Mouse (Mus musculus): Measurements from ENCODE around the gene Itpkb.

GRCm38 (mm10) chr1:180464357-180464756, 134.1 kb downstream of the Itpkb start:
- no peak for TF ChIP-seq MXI1 (IDR thresholded peaks at IDR 0.05; ENCODE audit: low read depth, low read length)
- no peak for TF ChIP-seq POLR2A (IDR thresholded peaks at IDR 0.05; ENCODE audit: control insufficient read depth in 1 of 2, insufficient read depth in 1 of 2, low read depth in 1 of 2, low read length in 2 of 2, poor library complexity in 1 of 2)
- no peak for TF ChIP-seq CTCF (IDR thresholded peaks at IDR 0.05 in 2 of 3, conservative IDR thresholded peaks at IDR 0.05 in 1 of 3; ENCODE audit: control insufficient read depth in 1 of 3, insufficient read depth in 1 of 3, low read depth in 2 of 3, low read length in 3 of 3, poor library complexity in 1 of 3, severe bottlenecking in 1 of 3)
- no peak for TF ChIP-seq MYB (IDR thresholded peaks at IDR 0.05; ENCODE audit: low read depth, low read length)
- no peak for TF ChIP-seq TBP (IDR thresholded peaks at IDR 0.05; ENCODE audit: low read depth, low read length)
- TF ChIP-seq SIN3A (IDR thresholded peaks at IDR 0.05; ENCODE audit: low read length): no peak
- no peak for TF ChIP-seq GATA1 (IDR thresholded peaks at IDR 0.05; ENCODE audit: low read depth, low read length)
- TF ChIP-seq HCFC1 (IDR thresholded peaks at IDR 0.05; ENCODE audit: low read depth, low read length): no peak
- TF ChIP-seq MAZ (IDR thresholded peaks at IDR 0.05; ENCODE audit: low read depth, low read length): no peak
- no peak for TF ChIP-seq RAD21 (IDR thresholded peaks at IDR 0.05; ENCODE audit: low read depth, low read length)
- TF ChIP-seq BHLHE40 (IDR thresholded peaks at IDR 0.05; ENCODE audit: borderline replicate concordance, low read depth, low read length): no peak
- no peak for TF ChIP-seq ZMIZ1 (IDR thresholded peaks at IDR 0.05; ENCODE audit: low read depth, low read length)
- no peak for TF ChIP-seq NRF1 (IDR thresholded peaks at IDR 0.05; ENCODE audit: insufficient read depth, low read depth, low read length, poor library complexity, severe bottlenecking)

Measured in MEL (cell line).